Mouse (Mus musculus) frontal cortex, postnatal 10 days (tissue): Measurements from ENCODE around the gene Gabarapl2.

ENCODE experiments used
- DNase-seq, 2 experiments: peaks; one replicate each; pipeline ENCODE4 v3.0.0; 2022; ENCODE audit warnings: low spot score in 2 of 2, mixed read lengths in 1 of 2

Gabarapl2 gene

GRCm38 (mm10) chr8:111940171-111941100 lies at the start of gene Gabarapl2:
Gabarapl2 (plus strand) TSS chr8:111940703.
- peak; percentile 96 for DNase-seq

- no peak for DNase-seq
Measured at GRCm38 (mm10) chr8:111890911-111891303, 49.6 kb upstream of the Gabarapl2 start.

GRCm38 (mm10) chr8:111891983-111892382 lies 48.5 kb upstream of the Gabarapl2 start:
- DNase-seq, result no peak

- DNase-seq, result no peak
Measured at GRCm38 (mm10) chr8:111892615-111893014, 47.9 kb upstream of the Gabarapl2 start.

- DNase-seq, result no peak
Measured at GRCm38 (mm10) chr8:111894955-111895354, 45.5 kb upstream of the Gabarapl2 start.

GRCm38 (mm10) chr8:111898586-111898985 lies 41.9 kb upstream of the Gabarapl2 start:
- DNase-seq, result no peak

- DNase-seq, result no peak
Measured at GRCm38 (mm10) chr8:111902080-111902479, 38.4 kb upstream of the Gabarapl2 start.

- no peak for DNase-seq
Measured at GRCm38 (mm10) chr8:111905500-111906121, 34.9 kb upstream of the Gabarapl2 start.

- no peak for DNase-seq
Measured at GRCm38 (mm10) chr8:111909621-111910450, 30.7 kb upstream of the Gabarapl2 start, which contains the start of gene Chst5. Chst5 (minus strand) TSS chr8:111910447.

- no peak for DNase-seq
Measured at GRCm38 (mm10) chr8:111911572-111911971, 28.9 kb upstream of the Gabarapl2 start.

- DNase-seq, result peak; percentile 61 to 77
Measured at GRCm38 (mm10) chr8:111912860-111913432, 27.6 kb upstream of the Gabarapl2 start.

- no peak for DNase-seq
Measured at GRCm38 (mm10) chr8:111919663-111920062, 20.8 kb upstream of the Gabarapl2 start.

- no peak for DNase-seq
Measured at GRCm38 (mm10) chr8:111920971-111921370, 19.5 kb upstream of the Gabarapl2 start.

GRCm38 (mm10) chr8:111923383-111923804 lies 17.1 kb upstream of the Gabarapl2 start:
- DNase-seq, result no peak

GRCm38 (mm10) chr8:111924976-111925375 lies 15.5 kb upstream of the Gabarapl2 start:
- no peak for DNase-seq

GRCm38 (mm10) chr8:111929648-111930344 lies 10.7 kb upstream of the Gabarapl2 start:
- DNase-seq, result no peak

- DNase-seq, result no peak
Measured at GRCm38 (mm10) chr8:111931721-111932120, 8.8 kb upstream of the Gabarapl2 start.

- DNase-seq, result peak in 1 of 2 experiments; percentile 16
Measured at GRCm38 (mm10) chr8:111932580-111933336, 7.7 kb upstream of the Gabarapl2 start.

- peak; percentile 90 to 91 for DNase-seq
Measured at GRCm38 (mm10) chr8:111933348-111934076, 7.0 kb upstream of the Gabarapl2 start, which contains the start of gene Tmem231. Tmem231 (minus strand) TSS chr8:111933881.
